Mouse (Mus musculus) neural tube, embryonic 15.5 days (tissue): Measurements from ENCODE around the gene Pomc. TPM values are rescaled to one million over a fixed set of nuclear protein-coding genes. Genes with fewer than 3 reads are reported as not detected.

Source experiments
- ATAC-seq: fragments of 200-750 bp; cut with Nextera tagmentation; 2 replicates; pipeline ENCODE4 v1.8.0; 2017; ENCODE audit warnings: mild to moderate bottlenecking, moderate TSS enrichment, moderate library complexity; ENCODE audit not compliant: low FRiP score
- H3K27ac ChIP-seq: fragments of 300-500 bp; sonication (generic); replicated peaks from 2 replicates; pipeline ENCODE4 v1.5.1; 2015; ENCODE audit warnings: mild to moderate bottlenecking, inconsistent platforms
- H3K27me3 ChIP-seq: fragments of 300-500 bp; sonication (generic); replicated peaks from 2 replicates; pipeline ENCODE4 v1.6.1; 2015; ENCODE audit warnings: inconsistent platforms
- H3K36me3 ChIP-seq: fragments of 300-500 bp; sonication (generic); 2 replicates; pipeline ENCODE4 v1.6.1; 2015; ENCODE audit warnings: inconsistent platforms
- H3K4me1 ChIP-seq: fragments of 300-500 bp; sonication (generic); 2 replicates; pipeline ENCODE4 v1.6.1; 2015; ENCODE audit warnings: inconsistent platforms
- H3K4me2 ChIP-seq: fragments of 300-500 bp; sonication (generic); 2 replicates; pipeline ENCODE4 v1.6.1; 2015; ENCODE audit warnings: inconsistent platforms, mild to moderate bottlenecking, moderate library complexity
- H3K4me3 ChIP-seq: fragments of 300-500 bp; sonication (generic); replicated peaks from 2 replicates; pipeline ENCODE4 v1.5.1; 2015; ENCODE audit warnings: mild to moderate bottlenecking, inconsistent platforms
- H3K9ac ChIP-seq: fragments of 300-500 bp; sonication (generic); replicated peaks from 2 replicates; pipeline ENCODE4 v1.6.1; 2015; ENCODE audit warnings: mild to moderate bottlenecking, inconsistent platforms
- H3K9me3 ChIP-seq: fragments of 300-500 bp; sonication (generic); replicated peaks from 2 replicates; pipeline ENCODE4 v1.6.1; 2016; ENCODE audit warnings: inconsistent platforms
- WGBS: fragments of 180-500 bp; shearing (Covaris S2); methylation state at CpG from one replicate; pipeline ENCODE4 v1.1.7; 2015; ENCODE audit warnings: mixed read lengths; 5-methylcytosine and 5-hydroxymethylcytosine counted together
- polyA plus RNA-seq: library from polyadenylated mRNA; unstranded; fragments of >200 nt; fragmentation: Nextera tagmentation; extraction: Ambion mirVana; gene quantifications from 2 replicates; pipeline ENCODE4 v1.2.1, GENCODE M21; 2015

Pomc gene
- polyA plus RNA-seq, 1 experiment from 2014 or later: 3.7 TPM

- H3K27me3 ChIP-seq: no peaks in the 10 kb centered on the region
- peaks cover 32% of the 10 kb centered on the region for H3K4me1 ChIP-seq
- no peaks in the 10 kb centered on the region for H3K36me3 ChIP-seq
- ATAC-seq: no peak
- H3K9me3 ChIP-seq: no peaks in the 10 kb centered on the region
- H3K9ac ChIP-seq: no peak overlapping the region
- peak overlapping the region; percentile 70 for H3K27ac ChIP-seq
- no peak overlapping the region for H3K4me3 ChIP-seq
- H3K4me2 ChIP-seq: no peak overlapping the region
- 46% methylated on average over 4 of the region's 4 CpGs for WGBS
These were observed 52.4 kb downstream of the Pomc start for GRCm38 (mm10) chr12:4007181-4007580.

- Histone ChIP-seq H3K27me3 (no peaks in the 10 kb centered on the region), H3K27ac (peak overlapping the region; percentile 70; the same call in 1 of the 2 replicates), H3K9ac (no peak overlapping the region), H3K4me2 (no peak overlapping the region), H3K36me3 (no peaks in the 10 kb centered on the region), H3K4me1 (peaks cover 32% of the 10 kb centered on the region), H3K4me3 (no peak overlapping the region), H3K9me3 (no peaks in the 10 kb centered on the region)
- WGBS: 49% methylated on average over 4 of the region's 4 CpGs
- no peak for ATAC-seq
These were observed 53.0 kb downstream of the Pomc start for GRCm38 (mm10) chr12:4007766-4008165.

GRCm38 (mm10) chr12:4008731-4009130 lies 54.0 kb downstream of the Pomc start:
- Histone ChIP-seq H3K27ac (peak overlapping the region; percentile 49), H3K4me2 (no peak overlapping the region)
- 0 out of 2 replicates have a peak, but pooled peaks have one; percentile 49 for ATAC-seq

More at GRCm38 (mm10) chr12:4008731-4009130, 54.0 kb downstream of the Pomc start:
- 54% methylated on average over 12 of the region's 12 CpGs for WGBS
- Histone ChIP-seq H3K9me3 (no peaks in the 10 kb centered on the region), H3K4me3 (no peak overlapping the region), H3K9ac (no peak overlapping the region), H3K27me3 (no peaks in the 10 kb centered on the region), H3K36me3 (no peaks in the 10 kb centered on the region), H3K4me1 (peaks cover 32% of the 10 kb centered on the region)

Other genes starting within 250 kb of the Pomc start
- gene Dnmt3a, start 148.9 kb upstream of the Pomc start, polyA plus RNA-seq: 116 and 134 TPM in 2 replicates
- 27.2 and 33.6 TPM in 2 replicates for gene Efr3b, start 84.0 kb downstream of the Pomc start, polyA plus RNA-seq
- 20.0 and 21.3 TPM in 2 replicates for gene Dnajc27, start 127.6 kb downstream of the Pomc start, polyA plus RNA-seq
- 14.7 and 18.0 TPM in 2 replicates for gene Adcy3, start 178.2 kb downstream of the Pomc start, polyA plus RNA-seq